Mouse (Mus musculus) cerebellum, postnatal 36 days (tissue): ENCODE measurements around the gene Heg1.

Experiments
- DNase-seq, 2 experiments: peaks; one replicate each; pipeline ENCODE4 v3.0.0; 2021 to 2022; ENCODE audit warnings: mixed read lengths in 2 of 2

The Heg1 gene

DNA sequence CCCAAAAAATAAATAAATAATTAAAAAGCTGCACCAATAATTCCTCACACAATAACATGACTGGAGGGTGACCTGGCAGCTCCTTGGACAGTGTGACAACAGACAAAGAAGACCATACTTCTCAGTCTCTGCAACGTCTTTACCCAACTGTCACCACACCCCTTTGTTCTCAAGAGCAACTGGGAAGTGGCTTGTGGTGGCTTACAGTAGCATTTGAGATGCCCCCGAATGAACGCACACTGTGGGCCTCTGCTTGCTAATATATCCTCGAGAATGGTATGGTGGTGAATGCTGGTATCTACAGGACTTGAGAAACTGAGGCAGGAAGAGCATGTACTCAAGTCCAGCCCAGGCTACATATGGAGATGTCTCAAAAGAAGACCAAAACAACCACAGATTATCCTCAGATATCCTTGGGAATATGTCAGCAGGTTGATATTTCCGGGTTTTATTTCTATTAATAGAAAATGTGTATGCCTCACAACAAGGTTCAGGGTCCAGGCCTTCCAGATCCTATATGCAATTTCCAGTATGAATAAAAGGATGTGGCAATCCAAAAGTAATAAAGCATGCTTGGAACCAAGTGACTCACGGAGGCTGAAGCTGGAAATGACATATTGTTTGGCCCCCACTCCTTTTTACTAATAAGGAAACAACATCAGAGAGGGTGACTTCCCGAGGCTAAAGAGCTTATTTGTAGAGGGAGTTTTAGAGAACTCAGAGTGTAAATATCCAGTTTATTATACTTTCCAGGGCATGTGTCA, 92.8 kb downstream of the Heg1 start:
- no peak for DNase-seq

DNA sequence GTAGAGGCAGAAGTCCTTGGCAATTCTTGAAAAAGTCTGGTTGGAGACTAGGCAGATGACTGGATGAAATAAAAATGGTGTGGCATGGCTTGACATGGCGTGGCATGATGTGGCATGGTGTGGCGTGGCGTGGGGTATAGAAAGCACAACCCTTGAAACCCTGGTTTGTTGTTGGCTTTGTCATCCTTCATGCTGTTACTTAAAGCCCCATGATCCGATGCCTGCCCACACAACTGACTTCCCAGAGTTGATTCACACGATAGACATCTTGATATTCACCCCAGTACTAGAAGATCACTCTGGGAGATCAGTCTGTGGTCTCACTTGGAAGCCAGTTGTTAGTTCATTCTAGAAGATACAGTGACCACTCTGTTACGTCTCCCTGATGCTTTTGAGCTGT, 93.4 kb downstream of the Heg1 start:
- DNase-seq, result no peak

DNA sequence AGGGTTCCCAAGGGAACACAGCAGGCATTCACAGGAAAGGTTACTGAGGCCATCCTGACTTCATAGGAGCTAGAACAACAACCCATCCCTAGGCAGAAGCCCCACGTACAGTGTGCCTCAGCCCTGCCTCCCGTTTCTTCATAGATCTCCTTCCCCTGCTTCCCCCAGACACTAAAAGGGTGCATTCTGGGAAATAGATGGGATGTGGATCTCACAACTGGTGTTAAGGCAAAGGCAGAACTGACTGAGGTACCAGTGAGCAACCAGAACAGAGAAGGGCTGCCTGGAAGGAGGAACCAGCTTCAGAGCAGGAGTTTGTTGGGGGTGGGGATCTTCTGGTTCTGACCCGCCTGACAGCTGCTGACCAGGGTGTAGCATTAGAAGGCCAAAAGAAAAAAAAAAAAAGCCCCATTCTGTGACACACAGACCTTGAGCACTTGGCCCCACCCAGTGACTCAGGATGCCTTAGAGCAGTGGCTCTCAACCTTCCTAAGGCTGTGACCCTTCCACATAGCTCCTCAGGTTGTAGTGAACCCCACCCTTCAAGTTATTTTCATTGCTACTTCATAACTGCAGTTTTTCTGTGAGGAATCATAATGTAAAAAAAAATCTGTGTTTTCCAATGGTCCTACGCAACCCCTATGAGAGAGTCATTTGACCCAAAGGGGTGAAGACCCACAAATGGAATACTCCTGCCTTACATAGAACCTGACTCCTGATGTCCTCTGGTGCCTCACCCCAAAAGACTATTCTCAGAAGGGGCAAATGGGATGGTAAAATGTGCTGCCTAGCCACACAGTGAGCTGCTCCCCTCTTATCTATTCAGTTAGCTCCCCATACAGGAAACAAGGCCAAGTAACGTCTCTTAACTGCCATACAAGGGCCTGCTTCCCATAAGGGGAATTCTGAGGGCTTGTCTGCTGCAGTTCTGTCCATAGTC, 97.9 kb downstream of the Heg1 start:
- no peak for DNase-seq

DNA sequence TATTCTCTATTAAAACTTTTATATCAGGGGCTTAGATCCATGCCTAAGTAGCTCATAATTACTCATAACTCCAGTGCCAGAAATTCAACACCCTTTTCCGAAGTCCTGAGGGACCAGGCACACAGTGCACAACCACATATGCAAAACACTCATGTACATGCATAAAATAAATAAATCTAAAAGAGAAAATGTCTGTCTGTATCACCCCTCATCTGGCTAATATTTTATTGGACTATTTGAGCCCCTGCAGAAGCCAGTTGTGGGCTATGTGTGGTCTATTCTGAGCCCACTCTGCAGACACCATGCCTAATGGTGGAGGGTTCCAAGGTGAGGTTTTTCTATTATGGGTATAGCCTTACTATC, 98.5 kb downstream of the Heg1 start:
- DNase-seq, result no peak

DNA sequence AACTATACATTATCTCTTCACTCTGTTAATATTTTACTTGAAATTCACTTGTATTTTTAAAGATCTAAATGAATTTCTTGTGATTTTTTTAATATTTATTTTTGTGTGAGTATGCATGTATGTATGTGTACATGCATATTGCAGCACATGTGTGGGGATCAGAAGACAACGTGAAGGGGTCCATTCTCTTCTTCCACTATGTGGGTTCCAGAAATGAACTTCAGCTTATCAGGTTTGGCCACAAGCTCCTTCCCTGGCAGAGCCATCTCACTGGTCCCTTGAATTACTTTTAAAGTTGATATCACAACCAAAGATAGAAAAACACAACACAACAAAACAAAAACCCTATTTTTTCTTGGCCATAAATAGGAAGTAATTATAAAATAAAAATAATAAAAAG, 100.4 kb downstream of the Heg1 start:
- no peak for DNase-seq

DNA sequence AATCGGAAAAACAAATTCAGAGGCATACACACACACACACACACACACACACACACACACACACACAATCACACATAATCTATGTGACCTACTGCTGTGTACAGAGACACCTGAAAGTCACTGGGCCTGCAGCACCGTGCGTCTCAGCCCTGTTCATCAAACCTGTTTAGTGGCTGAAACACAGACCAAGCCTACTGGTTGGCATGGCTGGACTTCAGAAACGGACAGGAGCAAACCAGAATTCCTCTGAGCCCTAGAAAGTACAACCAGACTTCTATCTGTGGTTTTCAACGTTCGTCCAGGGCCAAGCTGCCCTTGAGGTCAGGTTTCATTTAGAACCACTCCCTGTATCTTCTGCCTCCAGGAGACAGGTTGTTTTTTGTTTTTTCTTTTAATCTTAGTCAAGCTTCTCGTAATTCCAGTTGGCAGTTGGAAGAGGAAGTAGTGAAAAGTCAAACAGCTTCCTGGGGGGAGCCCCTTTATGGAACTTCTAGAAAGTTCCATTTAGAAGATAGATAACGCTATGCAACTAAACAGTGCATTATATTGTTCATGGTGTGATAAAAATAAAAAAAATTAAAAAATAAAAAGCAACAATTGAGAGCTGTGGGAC, 101.0 kb downstream of the Heg1 start:
- no peak for DNase-seq

DNA sequence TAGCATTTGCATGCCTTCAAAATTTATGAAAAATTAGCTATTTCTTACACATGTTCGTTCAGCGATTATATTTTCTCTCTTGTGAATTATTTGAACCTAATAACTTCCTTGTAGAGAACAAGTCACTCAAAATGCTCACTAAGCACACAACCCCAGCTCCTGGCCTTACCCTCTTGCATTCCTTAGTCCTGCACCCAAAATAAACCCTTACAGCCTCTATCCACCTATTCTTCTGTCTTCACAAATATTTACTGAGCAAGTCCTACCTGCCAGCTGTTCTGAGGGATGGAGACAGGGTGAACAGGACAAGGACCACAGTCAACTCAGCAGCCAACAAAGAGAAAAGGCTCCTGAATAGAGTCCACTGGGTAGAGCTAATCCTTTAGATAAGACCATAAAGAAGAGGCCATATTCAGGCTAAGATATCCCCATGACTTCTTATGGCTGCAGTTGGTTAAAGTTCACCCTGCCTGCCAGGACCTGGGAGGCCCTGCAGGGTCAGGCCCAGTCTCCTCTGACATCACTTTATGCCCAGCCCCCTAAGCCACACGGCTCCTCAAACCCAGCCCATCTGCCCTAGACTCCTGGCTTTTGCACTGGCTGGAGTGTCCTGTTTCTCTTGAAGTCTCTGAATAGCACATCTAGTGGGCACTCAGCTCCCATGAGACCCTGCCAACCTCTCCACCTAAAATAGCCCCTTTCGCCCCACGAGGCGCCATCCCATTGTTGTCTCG, 102.7 kb downstream of the Heg1 start:
- no peak for DNase-seq

DNA sequence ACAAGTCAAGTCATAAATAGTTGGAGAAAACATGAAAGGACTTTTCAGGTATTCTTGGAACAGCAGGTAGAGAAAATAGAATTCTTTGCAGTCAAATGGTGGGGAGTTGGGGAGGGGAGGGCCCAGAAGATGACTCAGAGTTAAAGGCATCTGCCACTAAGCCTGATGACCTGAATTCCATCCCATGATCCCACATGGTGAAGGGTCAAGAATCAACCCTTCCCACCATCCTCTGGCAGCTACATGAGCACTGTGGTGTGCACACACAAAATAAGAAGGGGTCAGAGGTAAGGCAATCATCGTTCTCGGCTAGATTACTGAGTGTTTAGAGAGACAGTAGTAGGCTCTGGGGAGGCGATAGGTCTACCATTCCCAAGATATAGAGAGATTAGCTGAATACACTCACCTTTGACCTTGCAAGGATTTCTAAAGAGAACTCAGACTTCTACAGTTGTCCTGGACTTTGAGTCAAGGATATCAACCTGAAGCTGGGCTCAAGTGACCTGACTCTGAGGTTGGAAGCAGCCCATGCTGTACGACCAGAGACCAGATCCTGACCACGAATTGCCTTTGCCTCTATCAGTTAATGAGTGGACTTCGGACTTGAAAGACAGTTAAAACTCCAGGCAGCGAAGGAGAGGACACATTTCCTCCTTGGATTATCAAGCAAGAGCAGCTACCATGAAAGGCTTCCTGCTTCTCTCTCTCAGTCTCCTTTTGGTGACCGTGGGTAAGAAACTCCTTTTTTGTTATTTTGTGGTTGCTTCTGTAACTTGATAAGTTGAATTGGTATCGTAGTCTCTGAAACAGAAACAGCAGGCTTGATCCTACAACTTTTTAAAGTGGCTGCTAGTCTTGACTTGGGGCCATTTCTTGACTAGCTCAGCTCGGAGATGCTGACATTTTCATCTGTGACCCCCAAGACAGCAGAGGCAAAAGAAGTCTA, 109.9 kb downstream of the Heg1 start, which contains the start of gene Muc13:
Gene Muc13, plus strand, starts transcription at position 192 of the 946 bp plus-strand sequence.
- DNase-seq, result no peak

DNA sequence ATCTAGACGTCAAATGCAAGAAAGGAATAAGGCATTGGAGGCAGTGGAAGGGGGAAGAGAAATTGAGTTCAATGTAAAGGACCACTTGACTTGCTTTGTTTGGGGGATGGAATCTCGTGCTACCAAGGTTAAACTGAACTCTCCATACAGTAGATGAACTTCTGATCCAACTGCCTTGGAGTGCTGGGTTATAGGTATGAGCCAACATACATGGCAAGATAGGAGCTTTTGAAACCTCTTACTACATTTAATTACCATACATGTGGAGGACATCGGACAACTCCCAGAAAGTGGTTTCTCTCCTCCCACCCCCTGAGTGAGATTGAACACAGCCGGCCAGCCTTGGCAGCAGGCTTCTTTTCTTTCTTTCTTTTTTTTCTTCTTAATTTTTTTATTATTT, 110.9 kb downstream of the Heg1 start:
- DNase-seq, result no peak

DNA sequence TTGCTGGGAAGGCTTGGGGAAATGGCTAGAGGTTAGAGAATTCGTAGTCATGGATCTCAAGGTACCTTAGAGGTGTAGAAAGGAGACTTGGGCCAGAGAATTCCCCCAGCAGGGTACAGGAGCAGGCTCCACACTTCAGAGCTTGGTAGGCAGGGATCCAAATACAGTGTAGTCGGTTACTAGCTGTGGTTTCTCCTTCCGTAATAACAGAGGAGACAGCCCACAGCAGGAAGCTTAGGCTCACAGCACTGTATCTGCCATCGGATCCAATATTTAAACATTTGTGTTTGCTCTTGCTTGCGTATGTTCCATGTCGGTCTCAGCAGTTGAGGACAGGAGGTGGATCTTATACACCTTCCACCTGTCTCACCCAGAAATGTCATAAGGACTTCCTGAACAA, 111.7 kb downstream of the Heg1 start:
- no peak for DNase-seq

DNA sequence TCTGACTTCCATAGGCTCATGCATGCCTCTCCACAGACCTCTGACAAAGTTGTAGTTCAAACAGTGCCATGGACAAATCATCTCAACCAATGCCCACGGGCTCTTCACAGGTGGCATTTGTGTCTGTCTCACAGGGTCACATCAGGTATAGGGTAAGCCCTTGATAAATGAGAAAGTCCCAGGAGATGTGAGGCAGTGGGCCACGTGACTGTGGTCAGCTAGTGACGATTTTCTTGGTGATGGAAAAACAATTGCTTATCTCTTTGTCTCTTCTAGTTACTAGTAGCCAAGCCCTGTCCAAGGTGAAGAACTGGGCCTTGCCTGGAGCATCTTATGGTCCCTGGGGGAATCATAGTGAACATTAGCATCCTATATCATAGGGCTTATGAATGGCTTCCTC, 112.6 kb downstream of the Heg1 start:
- DNase-seq, result no peak

DNA sequence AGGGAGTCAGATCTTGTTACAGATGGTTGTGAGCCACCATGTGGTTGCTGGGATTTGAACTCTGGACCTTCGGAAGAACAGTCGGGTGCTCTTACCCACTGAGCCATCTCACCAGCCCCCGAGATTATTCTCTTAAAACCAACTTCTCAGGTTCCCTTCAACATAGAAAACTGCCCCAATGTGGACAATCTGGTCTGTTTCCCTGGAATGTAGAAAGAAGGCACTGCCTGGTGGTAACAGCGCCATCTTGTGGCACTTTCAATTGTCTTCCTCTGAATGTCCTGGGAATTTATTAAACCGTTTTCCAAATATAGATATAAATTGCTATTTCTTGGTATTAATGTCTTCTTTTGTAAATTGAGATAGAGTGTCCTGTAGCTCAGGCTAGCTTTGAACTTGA, 113.7 kb downstream of the Heg1 start:
- DNase-seq, result peak; percentile 68 to 75

DNA sequence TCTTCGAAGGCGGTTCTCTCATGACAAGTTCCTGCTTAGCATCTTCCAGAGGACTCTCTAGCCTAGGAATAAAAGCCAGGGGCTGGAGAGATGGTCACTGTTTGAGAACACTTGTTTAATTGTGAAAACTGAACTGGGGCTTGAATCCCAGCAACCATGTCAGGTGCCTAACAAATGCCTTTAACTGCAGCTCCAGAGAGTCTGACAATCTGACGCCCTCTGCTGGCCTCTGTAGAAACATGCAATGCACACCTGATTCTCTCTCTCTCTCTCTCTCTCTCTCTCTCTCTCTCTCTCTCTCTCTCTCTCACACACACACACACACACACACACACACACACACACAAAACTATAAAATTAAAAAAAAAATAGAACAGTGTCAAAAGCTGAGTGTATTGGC, 125.8 kb downstream of the Heg1 start:
- DNase-seq, result no peak

DNA sequence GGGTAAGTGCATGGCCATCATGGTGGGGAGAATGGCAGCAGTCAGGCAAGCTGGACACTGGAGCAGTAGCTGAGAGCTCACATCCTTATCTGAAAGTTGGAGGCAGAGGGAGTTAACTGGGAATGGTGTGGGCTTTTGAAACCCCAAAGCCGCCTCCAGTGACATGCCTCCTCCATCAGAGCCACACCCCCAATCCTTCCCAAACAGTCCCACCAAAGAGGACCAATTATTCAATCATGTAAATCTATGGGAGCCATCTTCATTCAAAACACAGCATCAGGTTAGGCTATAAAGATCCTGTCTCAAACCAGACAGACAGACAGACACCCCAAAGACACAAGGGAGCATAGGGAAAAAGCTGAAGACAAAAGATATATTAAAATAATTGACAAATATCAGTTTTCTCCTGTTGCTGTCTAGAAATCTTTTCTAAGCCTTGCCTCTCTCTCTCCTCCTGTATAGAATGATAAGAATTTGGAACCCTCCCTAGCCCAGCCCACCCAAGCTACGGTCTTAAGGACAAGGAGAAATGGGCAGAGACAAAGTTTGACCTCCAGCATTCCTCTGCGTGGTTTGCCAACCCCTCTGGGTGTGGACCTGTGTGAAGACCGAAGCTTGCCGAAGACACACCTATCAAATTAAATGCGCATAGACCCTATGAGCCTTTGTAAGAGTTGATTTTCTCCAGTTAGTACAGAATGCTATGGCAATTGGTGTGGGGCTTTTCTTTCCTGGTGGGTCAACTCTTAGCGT, 134.4 kb downstream of the Heg1 start:
- DNase-seq, result no peak

DNA sequence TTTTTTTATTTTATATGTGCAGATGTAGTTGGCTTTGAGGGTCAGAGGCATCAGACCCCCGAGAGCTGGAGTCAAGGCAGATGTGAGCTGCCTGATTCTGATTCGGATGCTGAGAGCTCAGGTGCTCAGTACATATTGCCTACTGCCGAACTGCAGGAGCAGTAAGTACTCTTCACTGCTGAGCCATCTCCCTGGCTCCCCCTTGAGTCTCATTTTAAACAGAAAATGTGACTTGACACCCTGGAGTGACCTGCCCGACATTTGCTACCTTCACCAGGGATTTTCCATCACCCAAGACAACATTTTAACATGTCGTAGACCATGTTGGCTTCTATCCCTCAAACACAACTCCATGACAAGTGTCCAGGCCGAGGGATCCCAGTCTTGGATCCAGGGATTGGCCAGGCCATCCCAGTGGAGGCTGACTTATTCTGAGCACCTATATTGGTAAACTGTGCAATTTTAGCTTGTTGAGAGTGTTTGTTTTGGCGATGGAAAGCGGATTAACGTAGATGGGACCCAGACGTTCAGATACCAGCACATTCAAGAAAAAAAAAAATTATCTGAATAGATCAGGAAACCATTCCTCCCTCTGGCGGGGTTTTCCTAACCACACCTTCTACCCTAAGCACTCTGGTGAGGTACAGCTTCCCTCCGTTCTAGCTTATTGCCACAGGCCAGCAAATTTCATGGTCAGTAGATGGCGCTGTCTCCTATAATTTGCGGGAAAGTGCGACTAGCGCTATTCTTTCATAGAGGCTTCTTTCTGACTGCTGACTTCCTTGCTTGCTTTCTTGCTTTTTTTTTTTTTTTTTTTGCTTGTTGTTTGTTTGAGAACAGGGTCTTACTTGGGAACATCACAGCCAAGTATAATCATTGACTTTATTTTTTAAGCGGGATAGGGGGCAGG, 136.4 kb downstream of the Heg1 start:
- DNase-seq, result peak; percentile 87 to 93
